Mouse (Mus musculus) MEL (cell line): ENCODE data around the gene 1700015G11Rik. TPM values are rescaled to one million over a fixed set of nuclear protein-coding genes. Genes with fewer than 3 reads are reported as not detected.
A peak's percentile ranks its signal among the peaks of the same experiment; 100 is the strongest.

Experiments
- DNase-seq: peaks from one replicate; pipeline ENCODE4 v3.0.0; 2011; ENCODE audit warnings: low read depth, low spot score
- H3K27ac ChIP-seq: 2 replicates; pipeline ENCODE4 v1.5.1; 2012; ENCODE audit warnings: low read depth, mild to moderate bottlenecking, control low read depth, low read length, moderate library complexity; ENCODE audit not compliant: control insufficient read depth
- H3K27me3 ChIP-seq, 2 experiments: fragments of 150-350 bp in 1 of 2; sonication (generic) in 1 of 2; 2 replicates each; pipeline ENCODE4 v1.6.1; 2012; ENCODE audit warnings: low read length in 2 of 2, mild to moderate bottlenecking in 2 of 2, improper control_type of control experiment in 1 of 2, moderate library complexity in 1 of 2; ENCODE audit not compliant: insufficient read depth in 2 of 2, control insufficient read depth in 1 of 2
- H3K36me3 ChIP-seq, 2 experiments: 2 replicates each; pipeline ENCODE4 v1.6.1; 2012 to 2014; ENCODE audit warnings: low read length in 2 of 2, improper control_type of control experiment in 1 of 2, inconsistent platforms in 1 of 2, mild to moderate bottlenecking in 1 of 2; ENCODE audit not compliant: insufficient read depth in 2 of 2, control insufficient read depth in 1 of 2
- H3K4me1 ChIP-seq, 2 experiments: fragments of 150-350 bp in 1 of 2; sonication (generic) in 1 of 2; 2 replicates each; pipeline ENCODE4 v1.6.1; 2012; ENCODE audit warnings: low read length in 2 of 2, improper control_type of control experiment in 1 of 2, mild to moderate bottlenecking in 1 of 2; ENCODE audit not compliant: insufficient read depth in 2 of 2, control insufficient read depth in 1 of 2
- H3K4me3 ChIP-seq, 2 experiments: fragments of 150-350 bp in 1 of 2; sonication (generic) in 1 of 2; 2 replicates each; pipeline ENCODE4 v1.5.1; 2012; ENCODE audit warnings: low read depth in 2 of 2, low read length in 2 of 2, mild to moderate bottlenecking in 2 of 2, moderate library complexity in 2 of 2, control low read depth in 1 of 2, improper control_type of control experiment in 1 of 2; ENCODE audit not compliant: control insufficient read depth in 1 of 2, insufficient read depth in 1 of 2
- H3K79me2 ChIP-seq: 2 replicates; pipeline ENCODE4 v1.6.1; 2012; ENCODE audit warnings: mild to moderate bottlenecking, low read length, moderate library complexity; ENCODE audit not compliant: control insufficient read depth, poor library complexity, insufficient read depth
- H3K9ac ChIP-seq: 2 replicates; pipeline ENCODE4 v1.6.1; 2012; ENCODE audit warnings: low read depth, mild to moderate bottlenecking, control low read depth, low read length, moderate library complexity; ENCODE audit not compliant: control insufficient read depth, poor library complexity, severe bottlenecking
- H3K9me3 ChIP-seq: fragments of 150-350 bp; sonication (generic); replicated peaks from 2 replicates; pipeline ENCODE4 v1.6.1; 2012; ENCODE audit warnings: mild to moderate bottlenecking, low read length, improper control_type of control experiment, moderate library complexity; ENCODE audit not compliant: insufficient read depth
- BHLHE40 ChIP-seq: IDR thresholded peaks from 2 replicates; pipeline ENCODE4 v1.6.1; 2012; ENCODE audit warnings: low read depth, mild to moderate bottlenecking, inconsistent platforms, low read length, improper control_type of control experiment, borderline replicate concordance
- CTCF ChIP-seq, 3 experiments: IDR thresholded peaks in 2 of 3; conservative IDR thresholded peaks in 1 of 3; 2 replicates each; pipeline ENCODE4 v1.5.1; 2011 to 2012; ENCODE audit warnings: low read length in 3 of 3, low read depth in 2 of 3, mild to moderate bottlenecking in 2 of 3, improper control_type of control experiment in 1 of 3, inconsistent platforms in 1 of 3, mixed read lengths in 1 of 3, moderate library complexity in 1 of 3; ENCODE audit not compliant: control insufficient read depth in 1 of 3, insufficient read depth in 1 of 3, poor library complexity in 1 of 3, severe bottlenecking in 1 of 3
- ELF1 ChIP-seq: IDR thresholded peaks from 2 replicates; pipeline ENCODE4 v1.6.1; 2014; ENCODE audit warnings: low read depth, mild to moderate bottlenecking, inconsistent platforms, low read length, improper control_type of control experiment, moderate library complexity
- ETS1 ChIP-seq: IDR thresholded peaks from 2 replicates; pipeline ENCODE4 v1.6.1; 2012; ENCODE audit warnings: low read depth, mild to moderate bottlenecking, inconsistent platforms, low read length, improper control_type of control experiment, moderate library complexity
- GABPA ChIP-seq: IDR thresholded peaks from 2 replicates; pipeline ENCODE4 v1.6.1; 2012; ENCODE audit warnings: low read depth, mild to moderate bottlenecking, inconsistent platforms, low read length, improper control_type of control experiment, moderate library complexity
- HCFC1 ChIP-seq: IDR thresholded peaks from 2 replicates; pipeline ENCODE4 v1.6.1; 2012; ENCODE audit warnings: low read depth, mild to moderate bottlenecking, inconsistent platforms, low read length, improper control_type of control experiment, moderate library complexity
- KAT2A ChIP-seq: conservative IDR thresholded peaks from 2 replicates; pipeline ENCODE4 v1.6.1; 2012; ENCODE audit warnings: low read depth, low read length, improper control_type of control experiment, inconsistent platforms
- MAFK ChIP-seq: IDR thresholded peaks from 2 replicates; pipeline ENCODE4 v1.6.1; 2011; ENCODE audit warnings: low read depth, mild to moderate bottlenecking, low read length, improper control_type of control experiment, borderline replicate concordance
- MAX ChIP-seq: IDR thresholded peaks from 2 replicates; pipeline ENCODE4 v1.6.1; 2011; ENCODE audit warnings: low read length, improper control_type of control experiment
- MAZ ChIP-seq: IDR thresholded peaks from 2 replicates; pipeline ENCODE4 v1.6.1; 2012; ENCODE audit warnings: low read depth, mild to moderate bottlenecking, inconsistent platforms, low read length, improper control_type of control experiment
- MXI1 ChIP-seq: IDR thresholded peaks from 2 replicates; pipeline ENCODE4 v1.6.1; 2011; ENCODE audit warnings: mild to moderate bottlenecking, low read depth, low read length, improper control_type of control experiment
- MYB ChIP-seq: IDR thresholded peaks from 2 replicates; pipeline ENCODE4 v1.6.1; 2011; ENCODE audit warnings: mild to moderate bottlenecking, low read depth, low read length, improper control_type of control experiment
- MYC ChIP-seq: IDR thresholded peaks from 2 replicates; pipeline ENCODE4 v1.6.1; 2011; ENCODE audit warnings: low read depth, mild to moderate bottlenecking, low read length, improper control_type of control experiment, moderate library complexity
- POLR2A ChIP-seq, 2 experiments: IDR thresholded peaks; 2 replicates each; pipeline ENCODE4 v1.6.1; 2011 to 2012; ENCODE audit warnings: low read length in 2 of 2, mild to moderate bottlenecking in 2 of 2, control low read depth in 1 of 2, improper control_type of control experiment in 1 of 2, low read depth in 1 of 2, moderate library complexity in 1 of 2; ENCODE audit not compliant: control insufficient read depth in 1 of 2, insufficient read depth in 1 of 2, poor library complexity in 1 of 2
- POLR2AphosphoS2 ChIP-seq: IDR thresholded peaks from 2 replicates; pipeline ENCODE4 v1.6.1; 2011; ENCODE audit warnings: low read length, improper control_type of control experiment
- POLR2AphosphoS5 ChIP-seq: IDR thresholded peaks from 2 replicates; pipeline ENCODE4 v1.6.1; 2012; ENCODE audit warnings: low read depth, borderline replicate concordance, mild to moderate bottlenecking, inconsistent platforms, low read length, moderate library complexity, mixed read lengths
- RAD21 ChIP-seq: IDR thresholded peaks from 2 replicates; pipeline ENCODE4 v1.6.1; 2011; ENCODE audit warnings: mild to moderate bottlenecking, low read depth, low read length, improper control_type of control experiment
- RCOR1 ChIP-seq: IDR thresholded peaks from 2 replicates; pipeline ENCODE4 v1.6.1; 2012; ENCODE audit warnings: low read depth, mild to moderate bottlenecking, inconsistent platforms, low read length, improper control_type of control experiment
- SIN3A ChIP-seq: IDR thresholded peaks from 2 replicates; pipeline ENCODE4 v1.6.1; 2012; ENCODE audit warnings: low read length, improper control_type of control experiment, inconsistent platforms
- SMC3 ChIP-seq: IDR thresholded peaks from 2 replicates; pipeline ENCODE4 v1.6.1; 2011; ENCODE audit warnings: low read depth, low read length, improper control_type of control experiment
- TBP ChIP-seq: IDR thresholded peaks from 2 replicates; pipeline ENCODE4 v1.8.0; 2011; ENCODE audit warnings: low read depth, low read length, improper control_type of control experiment
- TCF12 ChIP-seq: IDR thresholded peaks from 2 replicates; pipeline ENCODE4 v1.6.1; 2014; ENCODE audit warnings: low read depth, mild to moderate bottlenecking, inconsistent platforms, low read length, improper control_type of control experiment, moderate library complexity
- USF1 ChIP-seq: IDR thresholded peaks from 2 replicates; pipeline ENCODE4 v1.6.1; 2014; ENCODE audit warnings: low read depth, mild to moderate bottlenecking, inconsistent platforms, low read length, improper control_type of control experiment, moderate library complexity
- ZC3H11A ChIP-seq: IDR thresholded peaks from 2 replicates; pipeline ENCODE4 v1.6.1; 2012; ENCODE audit warnings: low read depth, mild to moderate bottlenecking, inconsistent platforms, low read length, improper control_type of control experiment
- ZNF384 ChIP-seq: IDR thresholded peaks from 2 replicates; pipeline ENCODE4 v1.6.1; 2012; ENCODE audit warnings: low read depth, mild to moderate bottlenecking, inconsistent platforms, low read length, improper control_type of control experiment
- polyA plus RNA-seq, 2 experiments: library from polyadenylated mRNA; stranded (reverse) in 1 of 2; unstranded in 1 of 2; fragments of >175 nt in 1 of 2; fragments of >200 nt in 1 of 2; gene quantifications; 2 replicates each; pipeline versions ENCODE4 v1.2.1 to v1.2.4; 2012; ENCODE audit warnings: low replicate concordance in 2 of 2, low read depth in 1 of 2; ENCODE audit not compliant: insufficient read length in 2 of 2, insufficient read depth in 1 of 2, missing spikeins in 1 of 2
- total RNA-seq: library from RNA; depleted of rRNA; stranded (reverse); fragments of 300-350 nt; gene quantifications from 2 replicates; pipeline ENCODE4 v1.2.3, GENCODE M21; 2012

1700015G11Rik gene
- total and polyA plus RNA-seq, 3 experiments, result not detected

GRCm38 (mm10) chr7:51979271-51979670 lies 36.3 kb downstream of the 1700015G11Rik start:
- TF ChIP-seq SIN3A (no peak), RAD21 (peak; percentile 61), ZC3H11A (peak; percentile 20; the same call in 1 of the 2 replicates), HCFC1 (no peak), KAT2A (no peak), SMC3 (peak; percentile 65), MXI1 (no peak), MAFK (no peak), CTCF (IDR thresholded peaks at IDR 0.05 in 2 of 3, conservative IDR thresholded peaks at IDR 0.05 in 1 of 3; ENCODE audit: control insufficient read depth in 1 of 3, insufficient read depth in 1 of 3, low read depth in 2 of 3, low read length in 3 of 3, poor library complexity in 1 of 3, severe bottlenecking in 1 of 3) (peak; percentile 35 to 61 (median 52); a peak in 5 of 6 replicates)
- Histone ChIP-seq H3K9me3 (no peaks in the 10 kb centered on the region), H3K4me3 (no peak overlapping the region), H3K27ac (no peak overlapping the region), H3K9ac (no peak overlapping the region), H3K79me2 (no peaks in the 10 kb centered on the region), H3K36me3 (peaks cover 0 to 14% of the 10 kb centered on the region in 2 experiments; a peak in 2 of 4 replicates), H3K4me1 (peaks cover 12 to 13% of the 10 kb centered on the region in 2 experiments), H3K27me3 (no peaks in the 10 kb centered on the region)
- peak; percentile 61 for DNase-seq

GRCm38 (mm10) chr7:51975181-51975580 lies 40.3 kb downstream of the 1700015G11Rik start:
- Histone ChIP-seq H3K27me3 (no peaks in the 10 kb centered on the region), H3K27ac (no peak overlapping the region), H3K79me2 (no peaks in the 10 kb centered on the region), H3K36me3 (no peaks in the 10 kb centered on the region), H3K4me1 (no peaks in the 10 kb centered on the region), H3K9ac (no peak overlapping the region), H3K9me3 (no peaks in the 10 kb centered on the region), H3K4me3 (no peak overlapping the region)
- TF ChIP-seq TCF12 (no peak), RCOR1 (no peak), BHLHE40 (no peak), ELF1 (no peak), MYB (no peak), MYC (no peak), GABPA (no peak), MAZ (no peak), MXI1 (no peak), POLR2AphosphoS2 (no peak), USF1 (no peak), ETS1 (no peak), POLR2A (IDR thresholded peaks at IDR 0.05; ENCODE audit: control insufficient read depth in 1 of 2, insufficient read depth in 1 of 2, low read depth in 1 of 2, low read length in 2 of 2, poor library complexity in 1 of 2) (no peak), TBP (no peak), ZNF384 (no peak), RAD21 (no peak), POLR2AphosphoS5 (no peak), MAX (no peak), ZC3H11A (no peak)
- no peak for DNase-seq
